Mouse (Mus musculus) stomach, postnatal 0 days (tissue): ENCODE data around the gene Hdac7.

Experiments
- CTCF ChIP-seq: IDR thresholded peaks from 2 replicates; pipeline ENCODE4 v1.5.1; 2016; ENCODE audit warnings: antibody characterized with exemption, low read depth, mild to moderate bottlenecking, moderate library complexity
- EP300 ChIP-seq: optimal IDR thresholded peaks from 2 replicates; pipeline ENCODE3; 2016; ENCODE audit warnings: antibody characterized with exemption

- TF ChIP-seq CTCF (no peak), EP300 (no peak)
These were observed 77.6 kb downstream of the Hdac7 start for GRCm38 (mm10) chr15:97766594-97767279.
